Comparison of ENCODE assay signal across 8 mouse cellular contexts in the genomic region with DNA sequence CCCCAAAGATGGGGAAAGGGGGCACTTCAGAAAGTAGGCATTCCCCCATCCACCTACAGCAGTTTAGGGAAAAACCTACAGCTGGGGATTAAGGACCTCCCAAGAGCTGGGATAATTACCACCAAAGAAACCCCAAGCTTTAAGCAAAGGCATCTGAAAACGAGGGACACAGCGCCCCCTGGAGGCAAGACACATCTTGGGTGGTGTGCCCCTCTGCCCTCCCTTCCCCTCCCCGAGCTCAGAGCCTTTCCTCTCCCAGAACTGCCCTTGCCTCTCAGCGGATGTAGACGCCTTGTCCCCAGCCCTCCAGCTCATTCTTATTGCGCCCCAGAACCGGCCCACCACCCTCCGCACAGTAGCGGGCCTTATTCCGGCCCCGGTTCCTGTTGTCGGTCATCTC. TPM values are rescaled to one million over a fixed set of nuclear protein-coding genes. Genes with fewer than 3 reads are reported as not detected.
A peak's percentile ranks its signal among the peaks of the same experiment; 100 is the strongest.
DNase-seq lines count a peak whose midpoint lies in the region; ATAC-seq and TF ChIP-seq lines count a peak whose summit lies in the region.

No protein-coding gene starts in this region.

- WGBS in kidney, adult 2 months = 49% methylated on average over 12 of the region's 12 CpGs
- WGBS in lung, embryonic 15.5 days = 21% methylated on average over 12 of the region's 12 CpGs

- no peaks in the 10 kb centered on the region for H3K79me2 ChIP-seq in MEL (ENCODE audit: control insufficient read depth, insufficient read depth, low read length, poor library complexity)

- peak; percentile 68 for DNase-seq in 416B (ENCODE audit: low read depth)
- DNase-seq in MEL (ENCODE audit: low read depth, low spot score) = peak; percentile 87
- DNase-seq in cerebellum, postnatal 10 days = peak; percentile 89 to 95
- DNase-seq in gastrocnemius, postnatal 14 days = peak; percentile 84
- peak; percentile 58 for DNase-seq in kidney, adult 2 months
- peak; percentile 91 for DNase-seq in retina, postnatal 1 day
- peak; percentile 80 for DNase-seq in urinary bladder, postnatal 14 days (ENCODE audit: low spot score)

- peaks cover 5 to 16% of the 10 kb centered on the region in 2 experiments; a peak in 3 of 4 replicates for H3K4me1 ChIP-seq in MEL (ENCODE audit: control insufficient read depth in 1 of 2, insufficient read depth in 2 of 2, low read length in 2 of 2)
- no peaks in the 10 kb centered on the region for H3K4me1 ChIP-seq in kidney, adult 2 months (ENCODE audit: control insufficient read depth, insufficient read depth, low read length)
- peaks cover 17% of the 10 kb centered on the region for H3K4me1 ChIP-seq in lung, embryonic 15.5 days

- peaks cover 0 to 6% of the 10 kb centered on the region in 2 experiments; a peak in 2 of 4 replicates for H3K36me3 ChIP-seq in MEL (ENCODE audit: control insufficient read depth in 1 of 2, insufficient read depth in 2 of 2, low read length in 2 of 2)
- H3K36me3 ChIP-seq in kidney, adult 2 months (ENCODE audit: control insufficient read depth, insufficient read depth, low read length) = no peaks in the 10 kb centered on the region
- no peaks in the 10 kb centered on the region for H3K36me3 ChIP-seq in lung, embryonic 15.5 days

- peak; percentile 90 to 96 (median 95) for TF ChIP-seq CTCF in MEL (IDR thresholded peaks at IDR 0.05 in 2 of 3, conservative IDR thresholded peaks at IDR 0.05 in 1 of 3; ENCODE audit: control insufficient read depth in 1 of 3, insufficient read depth in 1 of 3, low read depth in 2 of 3, low read length in 3 of 3, poor library complexity in 1 of 3, severe bottlenecking in 1 of 3)
- peak; percentile 79 for TF ChIP-seq CTCF in kidney, adult 2 months (conservative IDR thresholded peaks at IDR 0.05; ENCODE audit: insufficient read depth, insufficient read length, low read depth, low read length)

- peak; percentile 72 for TF ChIP-seq RAD21 in MEL (IDR thresholded peaks at IDR 0.05; ENCODE audit: low read depth, low read length)

- H3K27me3 ChIP-seq in MEL (ENCODE audit: control insufficient read depth in 1 of 2, insufficient read depth in 2 of 2, low read length in 2 of 2) = no peaks in the 10 kb centered on the region
- no peaks in the 10 kb centered on the region for H3K27me3 ChIP-seq in kidney, adult 2 months (replicated peaks; ENCODE audit: control insufficient read depth, insufficient read depth, low read length)
- H3K27me3 ChIP-seq in lung, embryonic 15.5 days = peaks cover 34% of the 10 kb centered on the region; the same call in 1 of the 2 replicates

- no peak overlapping the region for H3K27ac ChIP-seq in MEL (ENCODE audit: control insufficient read depth, low read depth, low read length)
- H3K27ac ChIP-seq in kidney, adult 2 months (ENCODE audit: insufficient read depth, low read depth, low read length) = no peak overlapping the region
- no peak overlapping the region for H3K27ac ChIP-seq in lung, embryonic 15.5 days

- no peak for TF ChIP-seq POLR2A in MEL (IDR thresholded peaks at IDR 0.05; ENCODE audit: control insufficient read depth in 1 of 2, insufficient read depth in 1 of 2, low read depth in 1 of 2, low read length in 2 of 2, poor library complexity in 1 of 2)
- TF ChIP-seq POLR2A in kidney, adult 2 months (IDR thresholded peaks at IDR 0.05; ENCODE audit: low read depth, low read length) = no peak

- H3K4me2 ChIP-seq in lung, embryonic 15.5 days = peak overlapping the region; percentile 37

- no peak overlapping the region for H3K9ac ChIP-seq in MEL (ENCODE audit: control insufficient read depth, low read depth, low read length, poor library complexity, severe bottlenecking)
- H3K9ac ChIP-seq in lung, embryonic 15.5 days = 0 out of 2 replicates have a peak overlapping the region, but pooled peaks have one; percentile 14

- TF ChIP-seq EP300 in MEL (IDR thresholded peaks at IDR 0.05; ENCODE audit: low read depth in 1 of 2, low read length in 2 of 2) = no peak

- ATAC-seq in lung, embryonic 15.5 days (ENCODE audit: borderline replicate concordance, extremely low read depth, low FRiP score, low TSS enrichment) = no peak

- no peaks in the 10 kb centered on the region for H3K9me3 ChIP-seq in MEL (replicated peaks; ENCODE audit: insufficient read depth, low read length)
- no peaks in the 10 kb centered on the region for H3K9me3 ChIP-seq in lung, embryonic 15.5 days

- no peak overlapping the region for H3K4me3 ChIP-seq in MEL (ENCODE audit: control insufficient read depth in 1 of 2, insufficient read depth in 1 of 2, low read depth in 2 of 2, low read length in 2 of 2)
- H3K4me3 ChIP-seq in kidney, adult 2 months (ENCODE audit: insufficient read depth, low read depth, low read length) = no peak overlapping the region
- 0 out of 2 replicates have a peak overlapping the region, but pooled peaks have one; percentile 2 for H3K4me3 ChIP-seq in lung, embryonic 15.5 days

- intact Hi-C loops in gastrocnemius, postnatal 14 days (cut with DNase I; ENCODE audit: low total_unique reads) = no loop called here

TF ChIP-seq in MEL, 35 proteins besides CTCF, POLR2A, EP300 and RAD21:
- TF ChIP-seq MAZ (IDR thresholded peaks at IDR 0.05; ENCODE audit: low read depth, low read length) (peak; percentile 58; the same call in 1 of the 2 replicates), MEF2A (IDR thresholded peaks at IDR 0.05; ENCODE audit: extremely low read depth, insufficient replicate concordance, low read depth, low read length, poor library complexity, severe bottlenecking) (no peak), SMC3 (IDR thresholded peaks at IDR 0.05; ENCODE audit: low read depth, low read length) (peak; percentile 89), ZC3H11A (IDR thresholded peaks at IDR 0.05; ENCODE audit: low read depth, low read length) (peak; percentile 62)

RNA-seq across cellular contexts. Expression of gene Arl5c, which starts 6.6 kb away (rescaled TPM):
- total RNA-seq in MEL (2012; rRNA removed) = 1.2 and 1.3 TPM in 2 replicates
- 10 to 100 TPM in 1 of 2 experiments, not detected in 1; 10.4 TPM for polyA plus RNA-seq in MEL (2012; ENCODE audit: insufficient read depth in 1 of 2, insufficient read length in 2 of 2, low read depth in 1 of 2, low replicate concordance in 2 of 2, missing spikeins in 1 of 2)
- total RNA-seq in gastrocnemius, postnatal 14 days (2021) = under 1 TPM; 0.64 to 0.75 TPM
- polyA plus RNA-seq in kidney, adult 2 months (2012; rRNA removed) = 0.75 and 2.8 TPM in 2 replicates
- polyA plus RNA-seq in lung, embryonic 15.5 days (2015; fragmentation: Nextera tagmentation; extraction: Ambion mirVana) = 6.8 and 9.0 TPM in 2 replicates

RNA-seq across cellular contexts. Expression of gene Plxdc1, which starts 16.4 kb away (rescaled TPM):
- 13.1 and 15.1 TPM in 2 replicates for total RNA-seq in MEL (2012; rRNA removed)
- 10 to 100 TPM in 1 of 2 experiments, not detected in 1; 24.5 TPM for polyA plus RNA-seq in MEL (2012; ENCODE audit: insufficient read depth in 1 of 2, insufficient read length in 2 of 2, low read depth in 1 of 2, low replicate concordance in 2 of 2, missing spikeins in 1 of 2)
- total RNA-seq in gastrocnemius, postnatal 14 days (2021) = 1 to 10 TPM; 6.2 to 8.0 TPM
- 1.0 TPM in 2 replicates for polyA plus RNA-seq in kidney, adult 2 months (2012; rRNA removed)
- polyA plus RNA-seq in lung, embryonic 15.5 days (2015; fragmentation: Nextera tagmentation; extraction: Ambion mirVana) = 0.89 and 1.3 TPM in 2 replicates

RNA-seq across cellular contexts. Expression of gene Cacnb1, which starts 20.2 kb away (rescaled TPM):
- 1.8 and 2.3 TPM in 2 replicates for total RNA-seq in MEL (2012; rRNA removed)
- 1 to 10 TPM in 1 of 2 experiments, not detected in 1; 4.4 TPM for polyA plus RNA-seq in MEL (2012; ENCODE audit: insufficient read depth in 1 of 2, insufficient read length in 2 of 2, low read depth in 1 of 2, low replicate concordance in 2 of 2, missing spikeins in 1 of 2)
- 100 to 1,000 TPM; 281 to 311 TPM for total RNA-seq in gastrocnemius, postnatal 14 days (2021)
- polyA plus RNA-seq in kidney, adult 2 months (2012; rRNA removed) = 6.1 and 7.6 TPM in 2 replicates
- polyA plus RNA-seq in lung, embryonic 15.5 days (2015; fragmentation: Nextera tagmentation; extraction: Ambion mirVana) = 4.9 and 5.2 TPM in 2 replicates

RNA-seq across cellular contexts. Expression of gene Rpl19, which starts 23.9 kb away (rescaled TPM):
- 4,634 and 4,715 TPM in 2 replicates for total RNA-seq in MEL (2012; rRNA removed)
- 1,000 to 10,000 TPM in 1 of 2 experiments, 100 to 1,000 TPM in 1; 210 to 2,650 TPM for polyA plus RNA-seq in MEL (2012; ENCODE audit: insufficient read depth in 1 of 2, insufficient read length in 2 of 2, low read depth in 1 of 2, low replicate concordance in 2 of 2, missing spikeins in 1 of 2)
- 100 to 1,000 TPM; 628 to 686 TPM for total RNA-seq in gastrocnemius, postnatal 14 days (2021)
- polyA plus RNA-seq in kidney, adult 2 months (2012; rRNA removed) = 503 and 653 TPM in 2 replicates
- polyA plus RNA-seq in lung, embryonic 15.5 days (2015; fragmentation: Nextera tagmentation; extraction: Ambion mirVana) = 1,039 and 1,081 TPM in 2 replicates

RNA-seq across cellular contexts. Expression of gene Stac2, which starts 50.6 kb away (rescaled TPM):
- total RNA-seq in MEL (2012; rRNA removed) = not detected in 2 replicates
- under 1 TPM in 1 of 2 experiments, not detected in 1; 0.04 TPM for polyA plus RNA-seq in MEL (2012; ENCODE audit: insufficient read depth in 1 of 2, insufficient read length in 2 of 2, low read depth in 1 of 2, low replicate concordance in 2 of 2, missing spikeins in 1 of 2)
- total RNA-seq in gastrocnemius, postnatal 14 days (2021) = under 1 TPM; 0.07 to 0.29 TPM
- polyA plus RNA-seq in kidney, adult 2 months (2012; rRNA removed) = 0.05 and 0.42 TPM in 2 replicates
- polyA plus RNA-seq in lung, embryonic 15.5 days (2015; fragmentation: Nextera tagmentation; extraction: Ambion mirVana) = 0.06 and 0.16 TPM in 2 replicates
